Mouse (Mus musculus): ENCODE measurements at regions not wholly inside any gene's neighbourhood (a gene's known extent, or its start where the extent isn't known, plus 50 kb on each side); places are given as distances from the start of the nearest gene placed in this dataset.

DNA sequence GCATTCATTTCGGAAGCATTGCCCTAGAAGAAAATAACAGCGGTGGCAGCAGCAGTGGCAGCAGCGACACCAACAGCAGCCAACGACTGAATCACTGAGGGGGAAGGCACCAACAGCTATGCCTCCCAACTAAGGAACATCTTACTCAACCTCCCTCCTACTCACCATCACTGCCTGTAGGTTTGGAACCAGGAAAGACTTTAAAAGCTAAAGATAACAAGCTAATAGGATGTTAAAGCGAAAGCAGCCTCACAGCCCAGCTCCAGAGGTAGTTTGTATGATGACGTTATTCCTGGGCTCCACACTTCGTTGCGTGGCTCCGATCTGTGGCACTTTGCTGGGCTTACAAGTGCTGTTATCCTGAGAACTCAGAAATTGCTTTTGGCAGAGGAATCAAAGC, 289.6 kb downstream of the Cd83 start:
- no peak for DNase-seq (ENCODE audit: low spot score in 2 of 2)

DNA sequence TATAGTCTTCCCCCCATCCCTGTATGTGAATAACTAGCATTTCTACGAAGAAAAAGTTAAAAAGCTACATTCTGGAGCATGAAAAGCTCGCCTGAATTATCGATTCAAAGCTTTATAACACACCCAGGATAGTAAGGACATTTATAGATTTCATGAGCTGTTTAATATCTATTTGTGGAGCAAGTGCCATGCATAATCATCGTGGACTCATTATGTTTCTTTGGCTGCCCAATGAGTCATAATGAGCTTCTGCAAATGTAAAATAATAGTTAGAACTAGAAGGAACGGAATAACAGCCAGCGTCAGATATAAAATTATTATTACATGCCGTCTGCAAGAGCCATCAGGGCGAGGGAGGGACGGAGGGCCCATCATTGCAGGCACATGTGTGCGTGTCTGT, 292.4 kb downstream of the Cd83 start:
- no peak for DNase-seq (ENCODE audit: low spot score in 2 of 2)

DNA sequence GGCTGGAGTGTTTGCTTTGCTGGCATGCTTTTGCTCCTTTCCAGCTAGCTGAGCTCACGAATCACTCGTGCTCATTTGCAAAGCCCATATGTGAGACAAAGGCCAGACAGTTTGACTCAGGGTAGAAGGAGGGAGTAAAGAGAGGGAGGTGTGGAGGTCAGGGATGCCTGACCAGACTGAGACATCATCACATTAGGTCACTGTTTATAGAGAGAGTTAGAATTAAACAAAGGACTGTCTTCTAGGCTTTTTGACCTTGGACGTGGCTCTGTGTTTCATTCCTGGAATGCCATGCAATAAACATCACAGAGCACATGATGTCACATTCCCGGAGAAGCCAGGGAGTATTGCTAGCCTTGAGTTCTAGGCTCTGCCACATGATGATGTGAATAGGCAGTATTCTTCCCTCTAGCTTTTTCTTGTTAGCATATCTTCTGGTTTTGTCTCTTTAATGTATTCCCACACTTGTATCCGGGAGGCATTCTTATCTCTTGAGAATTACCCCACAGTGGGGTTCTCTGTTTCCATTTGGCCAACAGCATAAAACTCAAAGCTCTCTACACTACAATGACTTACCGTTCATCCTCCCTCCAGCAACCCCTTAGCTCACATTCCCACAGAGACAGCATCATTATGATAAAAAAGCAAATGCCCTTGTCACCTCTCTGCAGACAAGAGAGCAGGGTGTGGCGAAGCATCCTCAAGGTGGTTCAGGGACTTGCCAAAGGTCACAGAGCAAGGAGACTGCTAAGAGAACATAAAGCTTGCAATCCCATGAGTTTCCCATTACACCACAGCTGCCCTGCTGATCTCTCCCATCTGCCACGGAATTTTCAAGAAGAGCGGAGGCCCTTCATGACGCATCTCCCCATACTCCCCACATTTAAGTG, 301.3 kb downstream of the Cd83 start:
- no peak for DNase-seq (ENCODE audit: low spot score in 2 of 2)

DNA sequence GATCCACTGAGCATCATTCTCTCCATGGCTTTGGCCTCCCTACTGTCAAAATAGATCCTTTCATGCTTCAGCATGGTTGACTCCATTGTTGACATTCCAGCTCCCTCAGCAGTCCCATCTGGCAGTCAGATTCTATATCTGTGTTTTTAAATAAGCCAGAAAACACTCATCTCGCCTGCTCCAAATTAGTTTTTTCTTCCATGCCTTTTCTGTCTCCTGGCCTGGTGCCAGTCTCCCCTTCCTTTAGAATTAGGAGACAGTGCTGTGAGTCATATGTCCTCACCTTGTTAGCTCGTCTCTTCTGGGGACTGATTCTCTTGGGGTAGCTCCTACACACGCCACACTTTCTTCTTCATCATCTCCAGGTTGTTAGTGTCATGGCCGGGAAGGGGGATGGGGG, 302.2 kb downstream of the Cd83 start:
- DNase-seq (ENCODE audit: low spot score in 2 of 2): no peak

DNA sequence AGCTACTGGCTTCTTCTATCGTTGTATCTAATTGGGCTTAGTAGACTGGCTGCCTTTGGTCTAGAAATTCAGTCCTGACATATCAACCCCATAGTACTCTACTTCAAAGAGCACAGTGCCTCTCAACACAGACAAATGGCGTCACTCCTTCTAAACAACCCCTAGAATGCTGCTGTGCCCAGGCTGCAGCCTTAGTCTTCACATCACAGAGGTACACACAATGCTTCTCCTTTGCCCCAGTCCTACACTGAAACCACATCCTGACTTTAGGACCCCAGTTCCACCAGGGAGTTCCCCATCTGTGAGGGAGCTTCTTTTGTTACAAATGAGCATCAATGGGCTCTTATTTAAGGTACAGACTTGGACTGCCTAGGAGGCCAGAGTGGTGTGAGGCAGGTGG, 312.6 kb downstream of the Cd83 start:
- peak; percentile 17 to 18 for DNase-seq (ENCODE audit: low spot score in 2 of 2)

DNA sequence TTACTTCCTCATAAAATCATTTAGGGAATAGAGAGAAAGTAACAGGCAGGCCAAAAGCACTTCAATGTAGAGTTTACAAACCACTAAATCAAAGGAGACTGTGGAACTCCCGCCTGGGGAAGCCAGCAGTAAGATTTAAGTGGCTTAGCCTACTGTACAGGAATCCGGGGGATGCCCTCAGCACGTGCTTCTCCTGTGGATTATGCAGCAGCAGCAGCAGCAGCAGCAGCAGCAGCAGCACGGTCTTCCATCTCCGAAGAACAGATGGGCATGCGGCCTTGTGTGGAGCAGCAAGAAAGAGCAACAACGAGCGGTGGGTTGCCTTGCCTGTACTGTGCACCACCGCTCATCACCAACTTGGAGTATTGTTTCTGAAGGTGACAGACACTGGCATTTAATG, 314.9 kb downstream of the Cd83 start:
- DNase-seq (ENCODE audit: low spot score in 2 of 2): no peak

DNA sequence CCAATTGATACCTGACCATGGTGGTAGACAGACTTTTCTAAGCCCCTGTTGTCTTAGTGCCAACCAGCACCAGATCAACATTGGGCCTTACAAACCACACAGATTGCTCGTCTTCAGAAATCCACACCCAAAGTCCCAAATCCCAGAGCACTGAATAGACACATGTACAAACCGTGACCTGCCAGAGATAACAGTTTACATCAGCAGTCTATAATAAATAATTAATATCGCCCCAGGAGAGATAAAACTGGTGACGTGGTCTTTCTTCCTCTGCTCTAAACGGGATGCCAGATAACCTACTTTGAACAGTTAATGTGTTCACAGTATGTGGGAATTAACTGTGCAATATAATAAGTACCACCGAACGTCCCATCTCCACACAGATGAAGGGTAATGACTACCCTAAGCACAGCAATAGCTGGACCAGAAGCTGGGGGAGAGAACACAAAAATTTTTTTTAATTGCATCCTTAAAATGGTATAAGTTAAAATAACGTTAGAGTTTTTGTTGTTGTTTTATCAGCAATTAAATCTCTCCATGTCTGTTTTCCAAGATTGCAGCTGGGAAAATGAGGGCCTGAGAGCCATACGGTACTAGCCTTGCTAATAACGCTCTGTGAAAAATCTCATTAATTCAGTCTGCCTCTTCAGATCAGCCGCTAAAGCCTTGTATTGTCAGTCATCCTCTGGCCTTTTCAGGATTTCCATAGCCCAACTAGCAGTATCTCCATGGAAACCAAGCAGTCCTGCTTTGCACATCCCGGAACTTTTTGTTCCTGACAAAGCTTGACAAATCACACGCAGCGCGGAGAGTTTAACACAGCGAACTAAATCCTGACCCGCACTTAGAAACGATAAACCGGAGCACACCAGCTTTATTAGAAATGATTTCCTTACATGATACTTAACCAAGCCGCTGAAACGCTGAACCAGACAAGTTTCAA, 315.8 kb downstream of the Cd83 start:
- DNase-seq (ENCODE audit: low spot score in 2 of 2): no peak

DNA sequence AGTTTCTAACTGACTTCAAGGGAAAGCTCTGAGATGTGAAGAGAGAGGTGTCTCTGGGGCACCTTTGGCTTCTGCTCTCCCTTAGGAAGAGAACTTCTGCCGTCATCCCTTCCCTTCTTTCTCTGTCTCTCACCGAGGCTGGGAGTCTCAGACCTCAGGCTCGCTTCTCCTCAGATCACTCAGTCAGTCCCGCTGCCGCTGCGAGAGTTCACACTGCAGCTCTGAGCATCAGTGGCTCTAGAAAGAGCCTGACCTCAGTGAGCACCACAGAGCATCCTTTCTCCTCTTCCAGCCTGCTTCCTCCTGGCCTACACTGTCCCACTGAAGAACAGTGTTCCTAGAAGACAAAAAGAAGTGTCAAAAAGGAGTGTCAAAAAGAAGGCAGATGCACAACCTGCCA, 316.6 kb downstream of the Cd83 start:
- no peak for DNase-seq (ENCODE audit: low spot score in 2 of 2)

DNA sequence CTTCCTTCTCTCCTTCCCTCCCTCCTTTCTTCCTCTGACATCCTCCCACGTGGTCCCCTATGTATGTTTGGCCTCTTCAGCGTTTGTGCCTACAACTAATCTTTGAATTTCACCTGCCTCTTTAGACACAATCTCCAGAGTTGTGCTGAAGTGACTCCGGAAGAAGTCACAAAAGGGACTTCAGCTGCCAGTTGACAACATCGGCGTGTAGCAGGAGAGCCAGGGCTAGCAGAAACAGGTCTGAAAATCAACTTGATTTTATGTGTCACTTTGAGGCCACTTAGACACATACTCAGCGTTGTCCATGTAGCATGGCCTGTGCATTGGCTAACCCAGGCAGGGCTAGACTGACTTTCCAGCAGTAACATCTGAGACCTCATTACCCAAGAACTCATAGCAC, 317.2 kb downstream of the Cd83 start:
- no peak for DNase-seq (ENCODE audit: low spot score in 2 of 2)

DNA sequence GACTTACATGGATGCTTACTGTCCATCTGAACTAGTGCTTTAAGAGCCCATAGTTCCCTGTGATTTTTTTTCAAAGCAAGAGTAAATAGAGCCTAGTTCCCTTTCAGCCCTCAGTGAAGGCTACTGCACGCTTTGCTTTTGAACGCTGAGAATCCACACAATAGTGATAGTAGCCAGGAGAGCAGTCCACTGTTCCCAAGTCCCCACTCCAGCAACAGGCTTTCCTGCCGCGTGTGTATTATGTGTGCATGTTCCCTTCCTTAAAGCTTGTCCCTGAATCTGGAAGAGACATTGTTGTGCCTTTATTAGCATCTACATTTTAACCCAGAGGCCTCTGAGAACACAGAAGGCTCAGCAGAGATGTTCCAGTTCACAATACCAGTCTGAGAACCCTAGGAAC, 317.7 kb downstream of the Cd83 start:
- no peak for DNase-seq (ENCODE audit: low spot score in 2 of 2)

DNA sequence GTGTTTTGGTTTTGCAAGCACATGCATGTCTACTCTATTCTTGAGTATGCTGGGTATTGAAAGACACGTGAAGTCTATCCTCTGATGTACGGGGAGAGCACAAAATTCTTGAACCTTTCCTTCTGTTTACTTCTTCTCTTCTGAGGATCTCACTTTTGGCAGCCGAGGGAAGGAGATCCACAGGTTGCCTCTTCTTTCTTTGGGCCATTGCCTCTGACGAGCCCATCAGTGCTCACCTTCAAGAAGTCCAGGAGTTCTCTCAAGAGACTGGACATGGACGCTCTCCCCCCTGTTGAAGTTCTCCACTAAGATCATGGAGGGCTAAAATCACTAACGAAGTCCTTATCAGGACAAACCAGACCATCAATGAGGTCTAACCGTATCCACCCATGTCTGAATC, 318.8 kb downstream of the Cd83 start:
- DNase-seq (ENCODE audit: low spot score in 2 of 2): no peak

DNA sequence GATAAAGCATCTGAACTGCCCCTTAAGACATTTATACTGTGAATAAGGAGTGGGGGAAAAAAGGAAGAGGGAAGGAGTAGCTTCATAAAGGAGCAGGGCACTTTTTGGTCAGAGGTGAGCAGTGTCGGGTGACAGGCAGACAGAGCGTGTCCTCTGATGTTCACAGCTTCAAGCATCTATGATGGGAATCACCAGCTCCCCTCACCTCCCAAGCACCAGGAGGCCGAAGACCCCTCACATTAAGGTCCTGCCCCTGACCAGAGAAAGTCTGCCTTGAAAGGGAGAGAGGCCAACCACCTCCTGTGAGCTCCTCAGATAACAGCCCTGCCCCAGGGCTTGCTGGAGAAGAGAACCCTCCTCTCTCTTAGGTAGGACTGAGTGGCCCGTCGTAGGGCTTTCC, 320.6 kb downstream of the Cd83 start:
- DNase-seq (ENCODE audit: low spot score in 2 of 2): no peak

DNA sequence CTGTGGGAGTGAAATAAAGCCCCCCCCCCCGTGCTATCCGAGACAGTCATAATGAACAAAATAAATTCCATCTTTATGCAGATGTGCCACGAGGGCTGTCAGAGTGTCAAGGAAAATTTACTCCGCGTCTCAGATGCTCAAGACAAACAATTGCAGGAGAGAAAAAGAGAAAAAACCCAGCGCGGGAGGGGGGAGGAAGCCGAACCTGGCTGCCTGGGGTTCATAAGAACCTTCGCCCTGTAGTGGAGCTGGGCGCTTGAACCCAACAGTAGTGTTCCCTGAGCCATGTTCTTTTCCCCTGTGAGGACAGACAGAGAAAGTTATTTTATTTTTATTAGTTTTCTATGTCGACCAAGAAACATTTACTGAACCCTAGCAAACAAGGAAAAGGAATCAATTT, 324.1 kb downstream of the Cd83 start:
- no peak for DNase-seq (ENCODE audit: low spot score in 2 of 2)

DNA sequence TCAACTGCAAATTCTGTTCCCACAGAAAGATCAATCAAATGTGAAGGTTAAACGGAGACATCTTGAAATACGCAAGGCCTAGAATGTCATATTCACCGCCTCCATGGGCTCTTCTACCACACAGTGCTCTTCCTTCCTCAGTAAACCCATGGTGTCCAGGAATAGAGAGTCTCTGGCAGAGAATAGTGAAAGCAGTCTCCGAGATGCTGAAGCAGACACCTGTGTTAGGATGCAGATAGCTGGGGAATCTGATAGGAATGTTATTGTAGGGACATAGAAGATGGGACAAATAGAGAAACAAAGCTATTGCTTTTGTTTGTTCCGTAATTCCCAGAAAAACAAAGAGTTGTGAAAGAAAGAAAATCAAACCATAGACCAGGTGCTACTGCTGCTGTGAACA, 328.5 kb downstream of the Cd83 start:
- no peak for DNase-seq (ENCODE audit: low spot score in 2 of 2)

DNA sequence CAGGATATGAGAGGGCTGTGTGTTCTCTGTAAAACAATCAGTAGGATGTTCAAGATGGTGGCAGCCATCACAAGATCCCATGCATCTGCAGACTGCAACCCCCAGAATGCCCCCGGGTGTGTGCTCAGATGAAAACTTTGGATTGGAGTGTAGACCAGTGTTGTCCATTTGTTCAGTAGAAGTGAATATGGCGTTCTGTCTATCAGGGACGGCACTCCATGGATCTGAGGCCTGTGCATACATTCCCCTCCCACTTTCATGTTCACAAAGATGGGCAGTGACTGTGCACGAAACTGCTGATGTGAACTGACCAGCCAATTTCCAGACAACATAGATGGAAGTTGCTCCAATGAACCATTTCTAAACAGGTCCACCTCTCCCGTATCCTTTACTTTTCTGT, 330.3 kb downstream of the Cd83 start:
- DNase-seq (ENCODE audit: low spot score in 2 of 2): no peak

DNA sequence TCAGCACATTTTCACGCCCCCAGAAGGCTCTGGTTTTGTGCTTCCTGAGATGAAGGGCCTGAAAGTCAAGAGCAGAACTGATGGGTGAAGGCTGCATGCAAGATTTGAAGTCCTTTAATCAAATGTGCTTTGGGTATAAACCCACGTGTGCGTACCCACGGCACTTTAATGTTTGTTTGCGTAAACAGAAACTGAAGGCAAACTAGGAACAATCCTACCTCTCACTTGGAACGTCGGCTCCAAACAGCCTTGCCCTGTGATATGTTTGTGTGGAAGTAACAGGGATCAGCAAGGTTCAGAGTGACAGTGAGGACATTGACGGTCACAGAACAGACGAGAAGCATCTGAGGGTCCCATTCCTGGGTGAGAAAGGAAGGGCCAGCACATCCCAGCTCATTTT, 333.3 kb downstream of the Cd83 start:
- DNase-seq (ENCODE audit: low spot score in 2 of 2): no peak

DNA sequence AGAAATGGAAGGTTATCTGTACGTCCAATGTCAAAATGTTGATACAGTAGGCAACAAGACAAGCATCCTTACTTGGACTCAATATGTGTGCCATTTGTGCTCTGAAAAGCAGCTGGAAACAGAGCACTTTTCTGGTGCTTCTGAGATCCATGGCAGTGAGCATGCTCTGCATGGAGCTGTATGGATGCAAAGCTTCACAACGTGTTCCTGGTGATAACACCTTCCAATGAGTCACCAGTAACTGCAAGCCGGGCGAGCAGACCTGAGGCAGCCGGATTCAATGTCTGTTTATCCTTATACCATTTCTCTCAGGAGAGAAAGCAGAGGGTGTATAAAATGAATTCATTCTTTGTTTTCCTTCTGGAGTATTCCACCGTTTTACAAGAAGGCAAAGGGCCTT, 334.3 kb downstream of the Cd83 start:
- DNase-seq (ENCODE audit: low spot score in 2 of 2): no peak

DNA sequence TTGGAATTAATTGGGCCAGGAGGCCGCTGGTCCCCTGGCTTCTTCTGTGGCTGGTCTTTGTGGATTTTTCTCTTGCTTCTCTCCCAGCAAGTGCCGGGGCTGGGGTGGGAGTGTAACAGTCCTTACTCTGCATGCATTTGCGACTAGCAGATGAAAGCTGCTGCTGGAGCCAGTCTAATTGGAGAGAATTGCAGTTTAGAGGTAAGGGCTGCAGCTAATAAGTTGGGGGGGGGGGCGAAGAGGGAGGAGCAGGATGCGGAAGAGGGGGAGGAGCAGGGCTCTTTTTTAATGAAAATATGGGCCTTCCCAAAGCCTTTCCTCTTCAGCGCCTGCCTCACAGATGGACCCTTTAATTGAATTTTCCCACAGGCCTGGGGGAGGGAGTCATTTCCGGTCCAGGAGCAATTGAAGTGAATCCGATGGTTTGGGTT, 336.7 kb downstream of the Cd83 start:
- DNase-seq (ENCODE audit: low spot score in 2 of 2): no peak

DNA sequence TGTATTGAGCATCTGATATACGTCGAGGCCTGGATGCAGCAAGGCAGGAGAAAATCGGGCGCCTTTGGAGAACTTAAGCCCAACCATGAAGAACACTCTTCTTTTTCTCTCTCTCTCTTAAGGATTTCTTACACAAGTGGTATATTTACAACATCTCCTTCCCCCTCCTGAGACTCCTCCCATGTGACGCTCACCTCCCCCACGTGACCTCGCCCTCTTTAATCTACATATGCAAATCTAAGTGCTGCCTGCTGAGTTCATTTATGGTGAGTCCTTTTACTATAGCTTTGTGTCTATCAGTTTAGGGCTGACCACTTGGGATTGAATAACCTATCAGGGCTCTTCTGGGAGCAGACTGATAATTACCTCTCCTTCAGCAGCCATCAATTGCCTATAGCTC, 337.4 kb downstream of the Cd83 start:
- no peak for DNase-seq (ENCODE audit: low spot score in 2 of 2)

DNA sequence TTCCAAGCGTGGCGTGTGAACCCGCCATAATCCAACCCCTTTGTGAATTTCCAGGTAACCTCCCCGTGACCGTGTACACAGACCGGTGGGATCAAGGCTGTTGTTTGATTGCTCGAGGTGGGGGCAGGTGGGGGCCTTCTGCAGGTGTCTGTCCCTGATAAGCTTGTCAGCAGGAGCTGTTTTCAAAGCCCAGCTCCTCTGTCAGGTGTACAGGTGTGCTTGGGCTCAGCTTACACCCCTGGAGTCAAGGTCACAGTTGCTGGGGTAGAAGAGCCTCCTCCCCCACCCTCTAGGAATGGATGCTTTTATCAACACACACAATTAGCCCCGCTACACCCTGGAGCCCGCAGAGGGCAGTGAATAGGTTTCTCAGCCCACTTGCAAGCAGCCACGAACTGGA, 341.6 kb downstream of the Cd83 start:
- no peak for DNase-seq (ENCODE audit: low spot score in 2 of 2)

DNA sequence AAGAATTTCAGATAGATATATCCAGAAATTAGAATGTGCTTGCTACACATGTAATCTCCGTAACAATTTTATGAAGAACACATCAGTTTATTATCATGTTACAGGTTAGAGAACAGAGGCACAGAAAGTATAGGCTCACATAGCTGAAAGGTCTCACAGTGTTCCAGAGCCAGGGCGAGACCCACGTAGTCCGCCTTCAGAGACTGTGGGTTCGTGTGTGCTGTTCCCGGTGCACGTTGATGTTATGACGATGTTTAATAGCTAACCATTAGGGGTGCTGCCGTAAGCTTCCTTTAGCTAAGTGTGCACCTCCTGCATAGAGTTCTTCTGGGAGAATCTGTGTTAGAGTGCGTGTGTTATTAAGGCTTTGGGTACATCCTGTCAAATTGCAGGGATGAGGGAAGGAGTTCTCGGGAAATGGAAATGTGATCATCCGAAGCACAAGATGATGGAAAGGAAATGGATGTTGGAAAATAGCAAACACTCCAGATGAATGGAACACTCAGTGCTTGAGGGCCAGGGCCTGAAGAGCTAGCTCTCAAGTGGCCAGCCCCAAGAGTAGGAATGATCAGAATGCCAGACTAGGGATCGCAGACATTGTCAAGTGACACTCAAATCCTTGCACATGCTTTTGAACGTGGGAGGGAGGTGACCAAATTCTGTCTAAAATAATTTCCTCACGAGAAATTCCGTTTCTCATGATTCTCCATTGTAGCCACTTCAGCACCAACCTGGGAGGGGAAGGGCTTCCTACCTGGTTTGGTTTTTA, 344.1 kb downstream of the Cd83 start:
- DNase-seq (ENCODE audit: low spot score in 2 of 2): no peak

DNA sequence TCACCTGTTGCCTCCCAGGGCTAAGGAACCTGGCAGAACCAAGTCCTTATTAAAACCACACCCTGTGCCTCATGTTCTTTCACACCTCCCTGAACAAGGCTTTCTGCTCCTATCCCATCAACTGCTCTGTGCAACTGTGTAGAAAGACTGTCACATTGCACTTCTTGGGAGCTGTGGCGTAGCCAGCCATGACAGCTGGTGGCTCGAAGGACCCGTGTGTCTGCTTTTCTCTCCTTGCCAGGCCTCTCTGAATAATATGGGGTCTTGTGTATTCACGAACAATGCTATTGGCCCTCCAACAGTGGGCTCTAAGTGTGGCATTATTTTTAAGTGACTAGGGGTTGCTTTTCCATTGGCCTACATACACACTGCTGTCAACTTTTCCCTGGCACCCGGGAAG, 347.3 kb downstream of the Cd83 start:
- no peak for DNase-seq (ENCODE audit: low spot score in 2 of 2)
